In the genomic region with DNA sequence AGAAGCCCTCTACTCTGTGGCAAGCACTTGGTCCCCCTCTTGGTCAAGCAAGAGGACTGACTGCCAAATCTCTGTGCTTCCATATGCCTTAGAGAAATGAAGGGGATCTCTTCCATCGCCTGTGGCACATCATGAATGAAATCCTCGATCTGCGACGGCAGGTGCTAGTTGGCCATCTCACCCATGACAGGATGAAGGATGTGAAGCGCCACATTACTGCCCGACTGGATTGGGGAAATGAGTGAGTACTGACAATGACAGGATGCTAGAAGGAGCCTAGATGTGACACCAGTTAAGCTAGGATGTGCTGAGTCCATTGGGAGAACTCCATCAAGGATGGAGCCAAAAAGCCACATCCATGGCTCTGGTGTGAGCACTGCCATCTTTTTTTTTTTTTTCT, we compare ENCODE assay signal across 19 mouse cellular contexts.
DNase-seq lines count a peak whose midpoint lies in the region; ATAC-seq and TF ChIP-seq lines count a peak whose summit lies in the region.
"Had no signal": no experiment of that assay in that cellular context is flagged by ENCODE, and none has a peak within 500 bp of the region (broad histone marks: within the 10 kb centered on the region; RNA-seq: fewer than 3 reads in every experiment).

No protein-coding gene starts in this region.

- no peaks in the 10 kb centered on the region for H3K36me3 ChIP-seq in heart, adult 2 months (ENCODE audit: control insufficient read depth, insufficient read depth, low read length)
- no peaks in the 10 kb centered on the region for H3K36me3 ChIP-seq in midbrain, embryonic 11.5 days (ENCODE audit: control insufficient read depth, insufficient read depth, low read length)
- H3K36me3 ChIP-seq in midbrain, embryonic 10.5 days = peaks cover 4% of the 10 kb centered on the region; the same call in 1 of the 2 replicates
- H3K36me3 ChIP-seq: G1E had no signal

- H3K4me3 ChIP-seq in heart, adult 2 months = no peak overlapping the region
- H3K4me3 ChIP-seq in midbrain, embryonic 11.5 days (ENCODE audit: low read depth, low read length) = no peak overlapping the region
- no peak overlapping the region for H3K4me3 ChIP-seq in midbrain, embryonic 10.5 days

- WGBS in heart, adult 2 months = 90% methylated on average over 6 of the region's 6 CpGs
- 95% methylated on average over 6 of the region's 6 CpGs for WGBS in midbrain, embryonic 11.5 days
- WGBS in midbrain, embryonic 10.5 days = 93% methylated on average over 6 of the region's 6 CpGs

- TF ChIP-seq EP300 in heart, adult 2 months (IDR thresholded peaks at IDR 0.05; ENCODE audit: insufficient read depth, low read depth, low read length) = no peak

- no peaks in the 10 kb centered on the region for H3K79me2 ChIP-seq in heart, adult 2 months (replicated peaks; ENCODE audit: control insufficient read depth, insufficient read depth, low read length)

- no peak overlapping the region for H3K4me2 ChIP-seq in midbrain, embryonic 11.5 days

- peak; percentile 85 for DNase-seq in heart, adult 11 months
- no peak for DNase-seq in heart, adult 2 months
- peak; percentile 69 for DNase-seq in midbrain, embryonic 11.5 days (ENCODE audit: low spot score, missing footprints)
- DNase-seq in midbrain, embryonic 10.5 days (ENCODE audit: low spot score) = no peak
- DNase-seq: adrenal gland, adult 2 months; adrenal gland, adult 8-10 months; adrenal gland, postnatal 10 days; adrenal gland, postnatal 14 days; adrenal gland, postnatal 25 days; adrenal gland, postnatal 36 days; B cell, adult 2 months; cerebellum, adult 11 months; cerebellum, adult 11-12 months; cerebellum, adult 18-20 months had no signal

- no peak overlapping the region for H3K9ac ChIP-seq in heart, adult 2 months (ENCODE audit: low read depth, low read length)
- H3K9ac ChIP-seq in midbrain, embryonic 11.5 days (ENCODE audit: low read length) = no peak overlapping the region

- H3K4me1 ChIP-seq in heart, adult 2 months (ENCODE audit: control insufficient read depth, insufficient read depth, low read length) = no peaks in the 10 kb centered on the region
- H3K4me1 ChIP-seq in midbrain, embryonic 11.5 days (ENCODE audit: control insufficient read depth, insufficient read depth, low read length) = no peaks in the 10 kb centered on the region
- H3K4me1 ChIP-seq in midbrain, embryonic 10.5 days = no peaks in the 10 kb centered on the region

- TF ChIP-seq POLR2A in heart, adult 2 months (IDR thresholded peaks at IDR 0.05; ENCODE audit: insufficient read depth, low read depth, low read length) = no peak

- H3K27me3 ChIP-seq in heart, adult 2 months (ENCODE audit: control insufficient read depth, insufficient read depth, low read length) = no peaks in the 10 kb centered on the region
- H3K27me3 ChIP-seq in midbrain, embryonic 11.5 days (ENCODE audit: control insufficient read depth, insufficient read depth, low read length) = no peaks in the 10 kb centered on the region
- H3K27me3 ChIP-seq in midbrain, embryonic 10.5 days (ENCODE audit: low read depth, poor library complexity, severe bottlenecking) = no peaks in the 10 kb centered on the region
- H3K27me3 ChIP-seq: CH12.LX, Patski had no signal

- no peak for TF ChIP-seq CTCF in heart, adult 2 months (IDR thresholded peaks at IDR 0.05)

- no peak for ATAC-seq in midbrain, embryonic 11.5 days (ENCODE audit: low FRiP score)
- ATAC-seq: activated CD4-positive, CD25-positive, alpha-beta regulatory T cell, adult 4 months; CD4-positive, CD25-positive, alpha-beta regulatory T cell, adult 4 months; Patski had no signal

- H3K27ac ChIP-seq in heart, adult 2 months = no peak overlapping the region
- H3K27ac ChIP-seq in midbrain, embryonic 11.5 days (ENCODE audit: low read depth, low read length) = no peak overlapping the region
- H3K27ac ChIP-seq in midbrain, embryonic 10.5 days (replicated peaks) = no peak overlapping the region

- intact Hi-C loops in heart, adult 2 months (cut with DNase I) = no loop called here

- H3K9me3 ChIP-seq in midbrain, embryonic 11.5 days (ENCODE audit: control insufficient read depth, low read length) = no peaks in the 10 kb centered on the region
- no peaks in the 10 kb centered on the region for H3K9me3 ChIP-seq in midbrain, embryonic 10.5 days (replicated peaks)
- H3K9me3 ChIP-seq: G1E had no signal

Comparison
In these comparisons a context has a peak if more than half of its experiments do, and no peak if none do; other contexts are left out.
1. DNase-seq: peak in heart, adult 11 months (single experiment) and midbrain, embryonic 11.5 days (single experiment); none in heart, adult 2 months (0 of 2) and midbrain, embryonic 10.5 days (single experiment).